Mouse (Mus musculus): ENCODE results near the gene Ncstn. TPM values are rescaled to one million over a fixed set of nuclear protein-coding genes. Genes with fewer than 3 reads are reported as not detected.

Gene Ncstn
- polyA plus RNA-seq, 1 experiment from 2014 or later: 118 TPM

DNA sequence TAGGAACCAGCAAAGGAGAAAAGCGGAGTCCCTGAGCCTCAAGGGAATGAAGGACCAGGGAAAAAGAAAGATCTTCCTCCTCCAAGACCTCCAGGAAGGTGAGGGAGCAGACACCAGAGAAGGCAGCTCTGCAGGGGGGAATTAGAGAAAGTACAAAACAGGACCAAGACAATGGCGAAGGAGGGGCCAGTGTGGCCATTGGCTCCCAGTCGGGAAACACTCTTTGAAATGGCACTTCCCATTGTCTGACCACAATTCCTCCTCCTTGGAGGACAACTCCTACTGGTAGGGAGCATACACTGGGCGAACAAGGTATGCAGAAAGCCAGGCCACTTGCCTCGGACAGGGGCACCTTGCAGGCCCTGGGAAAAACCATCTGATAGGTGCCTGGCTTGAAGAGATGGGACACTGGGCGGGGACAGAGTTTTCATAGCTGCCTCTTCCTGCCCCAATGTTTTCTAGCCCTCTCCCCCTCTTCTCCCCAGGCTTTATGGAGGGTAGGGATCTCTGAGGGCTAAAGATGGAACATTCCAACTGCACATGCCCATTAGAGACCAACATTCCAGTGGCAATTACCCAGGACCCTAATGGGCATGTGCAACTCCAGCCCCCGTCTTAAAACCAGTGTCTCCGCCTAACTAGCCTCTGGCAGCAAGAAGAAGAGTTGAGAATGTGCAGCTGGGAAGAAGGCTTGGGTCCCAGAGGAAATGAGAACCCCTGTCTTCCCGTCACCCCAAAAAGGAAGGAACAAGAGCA lies 58.3 kb downstream of the Ncstn start:
- Histone ChIP-seq H3K9me3 (no peaks in the 10 kb centered on the region), H3K4me1 (replicated peaks) (peaks cover 81% of the 10 kb centered on the region), H3K27me3 (no peaks in the 10 kb centered on the region), H3K36me3 (peaks cover 5% of the 10 kb centered on the region; the same call in 1 of the 2 replicates), H3K27ac (peak overlapping the region; percentile 98), H3K4me3 (peak overlapping the region; percentile 73), H3K4me2 (peak overlapping the region; percentile 93), H3K9ac (peak overlapping the region; percentile 95)
- WGBS: 15% methylated on average over 9 of the region's 9 CpGs
- ATAC-seq (ENCODE audit: low FRiP score): no peak

DNA sequence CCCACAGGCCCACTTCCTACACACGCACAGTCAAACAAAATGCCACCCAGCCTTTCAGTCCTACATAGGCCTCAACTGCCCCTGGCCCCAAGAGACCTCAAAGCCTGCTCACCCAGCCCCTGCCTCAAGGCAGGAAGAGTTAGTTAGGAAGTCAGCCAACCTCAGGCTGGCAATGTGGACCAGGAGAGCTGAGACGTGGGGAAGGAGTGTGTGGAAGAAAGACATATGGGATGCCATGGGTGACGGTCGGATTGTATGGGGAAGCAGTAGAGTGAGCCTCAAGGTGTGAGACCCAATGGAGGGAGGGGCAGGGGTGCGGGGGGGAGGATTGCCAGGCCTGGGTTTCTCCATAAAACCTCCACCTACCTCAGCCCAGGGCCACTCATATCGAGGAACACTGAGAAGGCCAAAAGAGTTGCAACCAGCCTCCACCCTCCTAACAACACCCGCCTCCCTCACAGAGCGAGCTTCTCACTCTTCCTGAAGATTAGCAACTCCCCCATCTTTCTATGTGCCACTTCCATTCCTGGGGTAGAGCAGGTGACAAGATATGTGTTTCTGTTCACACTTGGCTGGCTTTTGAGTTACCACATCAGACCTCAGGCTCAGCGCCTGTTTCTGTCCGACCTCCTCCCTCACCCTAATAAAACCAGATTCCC lies 62.6 kb downstream of the Ncstn start:
- Histone ChIP-seq H3K27me3 (no peaks in the 10 kb centered on the region), H3K4me1 (replicated peaks) (peaks cover 96% of the 10 kb centered on the region), H3K9me3 (no peaks in the 10 kb centered on the region), H3K4me2 (peak overlapping the region; percentile 19; the same call in 1 of the 2 replicates), H3K27ac (peak overlapping the region; percentile 93), H3K4me3 (no peak overlapping the region), H3K36me3 (peaks cover 5% of the 10 kb centered on the region; the same call in 1 of the 2 replicates), H3K9ac (peak overlapping the region; percentile 64)
- no peak for ATAC-seq (ENCODE audit: low FRiP score)
- 59% methylated on average over 10 of the region's 10 CpGs for WGBS

DNA sequence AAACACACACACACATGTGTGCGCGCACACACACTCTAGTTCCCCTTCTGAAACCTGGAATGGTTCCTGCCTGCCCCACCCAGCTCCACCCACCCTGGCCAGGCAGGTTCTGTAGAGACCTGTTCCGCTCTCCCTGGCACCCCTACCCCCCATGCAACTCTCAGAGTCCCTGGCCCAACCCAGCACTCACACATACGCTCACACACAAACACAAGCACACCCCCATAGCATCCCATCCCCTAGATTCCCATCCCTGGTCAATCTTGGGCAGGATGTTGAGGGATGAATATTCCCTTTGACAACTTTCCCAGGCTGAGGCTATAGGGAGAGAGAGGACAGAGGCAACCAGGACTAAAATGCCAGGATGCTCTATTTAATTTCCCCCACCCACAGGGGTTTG lies 63.3 kb downstream of the Ncstn start:
- peak overlapping the region; percentile 93 for H3K27ac ChIP-seq
- H3K36me3 ChIP-seq: peaks cover 5% of the 10 kb centered on the region; the same call in 1 of the 2 replicates
- no peak overlapping the region for H3K4me3 ChIP-seq
- H3K9me3 ChIP-seq: no peaks in the 10 kb centered on the region
- no peaks in the 10 kb centered on the region for H3K27me3 ChIP-seq
- ATAC-seq (ENCODE audit: low FRiP score): no peak
- H3K4me2 ChIP-seq: peak overlapping the region; percentile 19; the same call in 1 of the 2 replicates
- H3K9ac ChIP-seq: peak overlapping the region; percentile 64
- H3K4me1 ChIP-seq (replicated peaks): peaks cover 96% of the 10 kb centered on the region
- 82% methylated on average over 4 of the region's 4 CpGs for WGBS

DNA sequence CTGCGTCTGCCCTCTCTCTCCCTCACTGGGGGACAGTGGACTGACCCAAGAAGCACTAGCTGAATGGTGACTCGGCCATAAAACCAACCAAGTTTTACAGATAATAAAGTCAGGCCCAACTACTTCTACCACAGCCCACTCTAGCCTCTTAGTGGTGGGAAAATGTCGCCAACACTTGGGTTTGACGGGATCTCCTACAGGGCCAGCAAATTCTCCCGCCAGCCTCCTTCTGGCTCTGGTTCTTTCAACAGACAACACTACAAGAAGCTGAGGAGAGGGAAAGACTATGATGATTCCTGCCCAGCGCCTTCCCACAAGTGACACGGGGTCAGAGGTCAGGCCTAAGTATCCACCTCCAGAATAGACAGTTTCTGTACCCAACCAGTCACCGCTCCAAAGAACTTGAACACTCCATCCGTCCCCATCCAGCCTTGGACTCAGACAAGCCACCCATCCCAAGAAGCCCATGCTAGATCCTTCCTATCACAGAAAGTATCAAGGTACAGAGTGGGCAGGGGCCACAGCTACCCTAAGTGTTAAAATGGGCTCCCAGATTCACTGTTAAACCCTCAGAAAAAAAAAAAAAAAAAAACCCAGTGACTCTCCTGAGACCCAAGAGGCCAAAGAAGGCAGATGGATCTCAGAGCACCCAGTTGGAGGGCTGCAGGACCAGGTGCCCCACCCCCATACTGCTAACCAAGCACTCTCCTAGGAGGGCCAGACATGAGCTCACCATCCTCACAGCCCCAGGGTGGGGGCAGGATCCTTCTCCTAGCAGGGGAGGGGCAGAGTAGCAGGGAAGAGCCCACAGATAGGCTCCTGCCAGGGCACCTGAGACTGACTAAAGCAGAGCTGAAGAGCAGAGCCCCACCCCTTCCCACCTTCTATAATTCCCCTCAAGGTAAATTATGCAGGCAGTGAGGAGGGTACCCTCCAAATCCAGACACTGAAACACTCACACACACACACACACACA lies 64.0 kb downstream of the Ncstn start:
- no peaks in the 10 kb centered on the region for H3K9me3 ChIP-seq
- 55% methylated on average over 9 of the region's 9 CpGs for WGBS
- peaks cover 5% of the 10 kb centered on the region; the same call in 1 of the 2 replicates for H3K36me3 ChIP-seq
- H3K4me1 ChIP-seq (replicated peaks): peaks cover 96% of the 10 kb centered on the region
- H3K4me3 ChIP-seq: no peak overlapping the region
- peak overlapping the region; percentile 45 for H3K4me2 ChIP-seq
- no peak for ATAC-seq (ENCODE audit: low FRiP score)
- peak overlapping the region; percentile 93 for H3K27ac ChIP-seq
- H3K9ac ChIP-seq: peak overlapping the region; percentile 64; the same call in 1 of the 2 replicates
- H3K27me3 ChIP-seq: no peaks in the 10 kb centered on the region

DNA sequence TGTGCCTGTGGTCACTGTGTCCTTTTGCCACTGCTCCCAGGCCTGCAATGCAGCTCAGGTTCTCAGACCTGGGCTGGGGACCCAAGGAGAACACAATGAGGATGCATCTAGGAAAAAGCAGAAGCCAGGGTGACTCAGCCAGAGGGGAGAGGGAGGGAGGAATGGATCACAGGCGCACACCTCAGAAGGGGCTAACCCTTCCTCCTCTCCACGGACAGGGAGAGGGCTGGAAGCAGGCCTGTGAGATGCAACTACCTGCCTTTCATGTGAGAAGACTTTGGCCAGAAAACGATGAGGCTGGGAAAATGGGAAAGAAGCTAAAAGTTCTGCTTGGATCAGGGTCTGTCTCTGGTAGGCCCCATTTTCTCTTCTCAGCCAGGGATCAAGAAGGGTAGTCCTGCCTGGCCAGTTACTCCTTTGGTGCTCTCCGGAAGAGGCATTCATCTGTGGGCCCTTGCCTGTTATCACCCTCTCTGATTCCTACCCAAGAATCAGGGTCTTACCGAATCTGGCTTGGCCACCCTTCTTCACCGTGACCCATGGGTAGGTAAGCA lies 65.0 kb downstream of the Ncstn start:
- Histone ChIP-seq H3K27me3 (no peaks in the 10 kb centered on the region), H3K4me1 (replicated peaks) (peaks cover 98% of the 10 kb centered on the region), H3K9me3 (no peaks in the 10 kb centered on the region), H3K9ac (peak overlapping the region; percentile 64), H3K27ac (peak overlapping the region; percentile 93), H3K4me3 (0 out of 2 replicates have a peak overlapping the region, but pooled peaks have one; percentile 7), H3K36me3 (peaks cover 12% of the 10 kb centered on the region), H3K4me2 (peak overlapping the region; percentile 45)
- WGBS: 47% methylated on average over 6 of the region's 6 CpGs
- peak; percentile 0; the same call in 1 of the 2 replicates for ATAC-seq (ENCODE audit: low FRiP score)

DNA sequence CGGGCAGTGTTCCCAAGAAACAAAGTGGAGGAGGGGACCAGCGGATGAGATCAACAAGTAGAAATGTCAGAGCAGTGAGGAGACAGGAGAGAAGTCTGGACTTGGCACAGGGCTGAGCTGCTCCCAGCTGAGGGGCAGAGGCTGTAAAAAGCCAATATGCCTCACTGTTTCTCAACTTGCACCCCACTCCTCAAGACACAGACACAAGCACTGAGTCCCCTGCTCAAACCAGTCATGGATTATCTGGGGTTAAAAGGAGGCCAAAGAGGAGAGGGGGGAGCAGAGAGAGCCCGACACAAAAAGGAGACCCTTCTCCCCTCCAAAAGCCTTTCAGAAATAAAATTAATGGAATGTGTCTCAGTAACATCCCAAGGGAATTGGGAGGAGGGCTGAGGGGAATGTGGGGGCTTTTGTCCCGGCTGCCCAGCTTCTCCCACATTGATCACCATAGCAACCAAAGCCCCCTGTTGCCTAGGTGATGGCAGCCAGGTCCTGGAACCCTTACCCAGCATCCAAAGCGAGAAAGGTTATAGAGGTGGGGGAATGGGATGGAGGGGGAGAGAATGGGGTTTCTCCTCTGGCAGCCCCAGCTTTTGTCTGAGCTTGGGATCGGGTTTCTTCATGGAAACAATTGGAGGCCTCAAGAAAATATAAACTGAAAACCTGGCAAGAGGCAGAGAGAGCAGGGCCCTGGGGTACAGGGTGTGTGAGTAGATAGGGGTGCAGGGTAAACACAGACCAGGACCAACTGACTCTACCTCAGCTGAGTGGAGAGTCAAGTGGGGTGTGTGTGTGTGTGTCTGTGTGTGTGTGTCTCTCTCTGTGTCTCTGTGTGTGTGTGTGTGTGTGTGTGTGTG lies 65.7 kb downstream of the Ncstn start:
- H3K4me1 ChIP-seq (replicated peaks): peaks cover 97% of the 10 kb centered on the region
- H3K4me2 ChIP-seq: peak overlapping the region; percentile 45
- 0 out of 2 replicates have a peak overlapping the region, but pooled peaks have one; percentile 7 for H3K4me3 ChIP-seq
- no peaks in the 10 kb centered on the region for H3K9me3 ChIP-seq
- H3K27me3 ChIP-seq: no peaks in the 10 kb centered on the region
- peak overlapping the region; percentile 64 for H3K9ac ChIP-seq
- peaks cover 13% of the 10 kb centered on the region for H3K36me3 ChIP-seq
- 7% methylated on average over 6 of the region's 6 CpGs for WGBS
- peak; percentile 79 for ATAC-seq (ENCODE audit: low FRiP score)
- H3K27ac ChIP-seq: peak overlapping the region; percentile 93

DNA sequence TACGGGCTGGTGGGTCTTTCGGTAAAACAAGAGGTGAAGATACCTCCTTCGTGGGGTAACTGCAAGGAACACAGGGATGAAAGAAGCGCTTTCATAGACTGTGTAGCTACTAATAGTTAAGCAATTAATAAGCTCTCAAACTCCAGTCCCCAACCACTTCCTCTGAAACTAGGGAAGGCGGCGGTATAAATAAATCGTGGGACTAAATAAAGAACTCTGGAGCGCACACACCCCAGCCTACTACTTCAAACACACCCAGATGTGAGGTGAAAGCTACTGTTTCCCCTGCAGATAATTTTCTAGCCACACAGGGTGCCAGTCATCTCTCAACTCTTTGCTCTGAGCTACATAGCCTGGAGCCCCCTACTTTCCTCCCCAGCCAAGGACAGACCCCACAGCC lies 66.6 kb downstream of the Ncstn start:
- H3K36me3 ChIP-seq: peaks cover 22% of the 10 kb centered on the region
- 0 out of 2 replicates have a peak overlapping the region, but pooled peaks have one; percentile 1 for H3K4me3 ChIP-seq
- ATAC-seq (ENCODE audit: low FRiP score): no peak

More for the DNA sequence above, 66.6 kb downstream of the Ncstn start:
- Histone ChIP-seq H3K27ac (peak overlapping the region; percentile 93), H3K9ac (peak overlapping the region; percentile 64), H3K4me2 (peak overlapping the region; percentile 45), H3K27me3 (no peaks in the 10 kb centered on the region), H3K9me3 (no peaks in the 10 kb centered on the region), H3K4me1 (replicated peaks) (peaks cover 97% of the 10 kb centered on the region)
- WGBS: 36% methylated on average over 8 of the region's 8 CpGs

Other genes with a start within 250 kb of the Ncstn start
- 0.89 and 1.1 TPM in 2 replicates for gene Cd84, start 243.1 kb downstream of the Ncstn start, polyA plus RNA-seq (2015; fragmentation: Nextera tagmentation; extraction: Ambion mirVana)
- not detected in 2 replicates for gene Gm10521, start 187.1 kb downstream of the Ncstn start, polyA plus RNA-seq (2015; fragmentation: Nextera tagmentation; extraction: Ambion mirVana)
- not detected in 2 replicates for gene Slamf6, start 165.3 kb downstream of the Ncstn start, polyA plus RNA-seq (2015; fragmentation: Nextera tagmentation; extraction: Ambion mirVana)
- 49.4 and 52.1 TPM in 2 replicates for gene Vangl2, start 54.4 kb downstream of the Ncstn start, polyA plus RNA-seq (2015; fragmentation: Nextera tagmentation; extraction: Ambion mirVana)
- 8.1 and 9.8 TPM in 2 replicates for gene Nhlh1, start 25.2 kb downstream of the Ncstn start, polyA plus RNA-seq (2015; fragmentation: Nextera tagmentation; extraction: Ambion mirVana)
- gene Copa, start 266 bp downstream of the Ncstn start, polyA plus RNA-seq (2015; fragmentation: Nextera tagmentation; extraction: Ambion mirVana): 186 and 190 TPM in 2 replicates
- 163 and 168 TPM in 2 replicates for gene Pex19, start 44.0 kb upstream of the Ncstn start, polyA plus RNA-seq (2015; fragmentation: Nextera tagmentation; extraction: Ambion mirVana)
- gene Dcaf8, start 65.3 kb upstream of the Ncstn start, polyA plus RNA-seq (2015; fragmentation: Nextera tagmentation; extraction: Ambion mirVana): 100 and 107 TPM in 2 replicates
- 400 and 410 TPM in 2 replicates for gene Pea15a, start 124.0 kb upstream of the Ncstn start, polyA plus RNA-seq (2015; fragmentation: Nextera tagmentation; extraction: Ambion mirVana)
- 2.3 and 2.4 TPM in 2 replicates for gene Casq1, start 137.1 kb upstream of the Ncstn start, polyA plus RNA-seq (2015; fragmentation: Nextera tagmentation; extraction: Ambion mirVana)
- 0.06 TPM in 1 of 2 replicates, not detected in the other for gene Atp1a4, start 175.6 kb upstream of the Ncstn start, polyA plus RNA-seq (2015; fragmentation: Nextera tagmentation; extraction: Ambion mirVana)
- 104 and 112 TPM in 2 replicates for gene Igsf8, start 178.8 kb upstream of the Ncstn start, polyA plus RNA-seq (2015; fragmentation: Nextera tagmentation; extraction: Ambion mirVana)
- gene Atp1a2, start 215.3 kb upstream of the Ncstn start, polyA plus RNA-seq (2015; fragmentation: Nextera tagmentation; extraction: Ambion mirVana): 41.5 and 42.3 TPM in 2 replicates
- 2.2 and 2.5 TPM in 2 replicates for gene Kcnj9, start 246.5 kb upstream of the Ncstn start, polyA plus RNA-seq (2015; fragmentation: Nextera tagmentation; extraction: Ambion mirVana)

All from hindbrain, embryonic 13.5 days (tissue).